Mouse (Mus musculus): ENCODE measurements around the gene Pdcd11. TPM values are rescaled to one million over a fixed set of nuclear protein-coding genes. Genes with fewer than 3 reads are reported as not detected.
A peak's percentile ranks its signal among the peaks of the same experiment; 100 is the strongest.

Pdcd11 gene
- polyA plus RNA-seq (2016; fragmentation: Nextera tagmentation; extraction: Ambion mirVana) = 10.0 and 10.1 TPM in 2 replicates

GRCm38 (mm10) chr19:47090550-47091156 is at the start of gene Pdcd11, which contains the start of gene Usmg5:
Gene Pdcd11 (plus strand): TSS chr19:47090768.
Gene Usmg5 (minus strand): TSS chr19:47090647.
- peak within 1 kb of the TSS; percentile 96 for H3K4me3 ChIP-seq

DNA sequence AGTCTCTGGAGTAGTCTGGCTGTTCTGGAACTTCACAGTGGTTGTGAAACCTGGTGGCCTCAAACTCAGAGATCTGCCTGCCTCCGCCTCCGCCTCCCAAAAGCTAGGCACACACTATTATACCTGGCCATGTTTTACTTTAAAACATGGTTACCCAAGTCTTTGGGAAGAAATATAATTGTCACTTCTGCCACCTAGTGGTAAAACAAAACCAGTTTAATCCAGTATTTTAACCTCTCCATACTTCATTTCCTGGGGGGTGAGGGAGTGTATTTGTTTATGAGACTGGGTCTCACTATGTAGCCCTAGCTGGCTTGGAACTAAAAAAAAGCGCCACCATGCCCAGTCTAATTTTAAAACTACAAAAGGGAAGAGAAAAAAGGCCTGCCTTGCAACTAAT is 47.0 kb upstream of the Pdcd11 start:
- Histone ChIP-seq H3K9ac (no peak overlapping the region), H3K27ac (no peak overlapping the region)
- 92% methylated on average over 3 of the region's 3 CpGs for WGBS

More at GRCm38 (mm10) chr19:47090550-47091156, at the start of gene Pdcd11, which contains the start of gene Usmg5:
- peak within 1 kb of the TSS; percentile 59 for H3K27ac ChIP-seq
- H3K9ac ChIP-seq = peak within 1 kb of the TSS; percentile 95
- peak; percentile 100 for ATAC-seq (ENCODE audit: low FRiP score, low read depth)
- H3K4me2 ChIP-seq (replicated peaks) = peak within 1 kb of the TSS; percentile 89
- H3K4me1 ChIP-seq = peaks cover 13% of the 10 kb centered on the region
- H3K36me3 ChIP-seq = peaks cover 23% of the 10 kb centered on the region
- no peaks in the 10 kb centered on the region for H3K27me3 ChIP-seq (replicated peaks)
- no peaks in the 10 kb centered on the region for H3K9me3 ChIP-seq
- under 1% methylated on average over 56 of the region's 56 CpGs for WGBS

GRCm38 (mm10) chr19:47046343-47046742 is 44.2 kb upstream of the Pdcd11 start:
- WGBS = 94% methylated on average over 1 of the region's 1 CpGs

More for the DNA sequence above, 47.0 kb upstream of the Pdcd11 start:
- H3K9me3 ChIP-seq = no peaks in the 10 kb centered on the region
- H3K27me3 ChIP-seq (replicated peaks) = no peaks in the 10 kb centered on the region
- no peak overlapping the region for H3K4me3 ChIP-seq
- no peak overlapping the region for H3K4me2 ChIP-seq (replicated peaks)
- peaks cover 59% of the 10 kb centered on the region for H3K36me3 ChIP-seq
- no peak for ATAC-seq (ENCODE audit: low FRiP score, low read depth)
- no peaks in the 10 kb centered on the region; the same call in 1 of the 2 replicates for H3K4me1 ChIP-seq

DNA sequence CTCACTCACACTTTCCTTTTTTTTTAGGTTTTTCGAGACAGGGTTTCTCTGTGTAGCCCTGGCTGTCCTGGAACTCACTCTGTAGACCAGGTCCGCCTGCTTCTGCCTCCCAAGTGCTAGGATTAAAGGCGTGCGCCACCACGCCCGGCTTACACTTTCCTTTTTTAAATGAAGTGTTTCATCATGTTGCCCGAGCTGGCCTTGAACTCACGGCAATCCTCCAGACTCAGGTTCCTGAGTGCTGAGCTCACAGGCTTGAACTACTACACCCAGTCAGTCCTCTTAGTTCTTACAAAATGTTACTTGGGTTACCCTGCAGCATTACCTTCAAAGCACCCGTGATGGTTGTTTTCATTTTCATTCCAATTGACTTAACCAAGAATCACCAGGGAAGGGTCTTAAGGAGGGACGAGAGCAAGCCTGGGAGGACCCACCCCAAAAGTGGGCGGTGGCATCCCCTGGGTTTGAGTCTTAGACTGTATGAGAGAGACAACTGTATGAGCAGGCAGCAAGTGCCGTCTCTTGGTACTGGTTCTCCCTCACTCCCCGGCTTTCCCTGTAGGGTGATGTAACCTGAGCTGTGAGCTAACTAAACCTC is 43.2 kb upstream of the Pdcd11 start:
- WGBS = 86% methylated on average over 13 of the region's 13 CpGs
- Histone ChIP-seq H3K4me2 (replicated peaks) (no peak overlapping the region), H3K4me1 (peaks cover 15% of the 10 kb centered on the region), H3K9ac (no peak overlapping the region), H3K27me3 (replicated peaks) (no peaks in the 10 kb centered on the region), H3K4me3 (no peak overlapping the region), H3K9me3 (no peaks in the 10 kb centered on the region), H3K27ac (no peak overlapping the region), H3K36me3 (peaks cover 31% of the 10 kb centered on the region)
- ATAC-seq (ENCODE audit: low FRiP score, low read depth) = no peak

More at GRCm38 (mm10) chr19:47046343-47046742, 44.2 kb upstream of the Pdcd11 start:
- H3K4me2 ChIP-seq (replicated peaks) = no peak overlapping the region
- peaks cover 15% of the 10 kb centered on the region for H3K4me1 ChIP-seq
- no peak overlapping the region for H3K4me3 ChIP-seq
- no peak overlapping the region for H3K27ac ChIP-seq
- H3K9ac ChIP-seq = no peak overlapping the region
- H3K36me3 ChIP-seq = peaks cover 34% of the 10 kb centered on the region
- H3K9me3 ChIP-seq = no peaks in the 10 kb centered on the region
- ATAC-seq (ENCODE audit: low FRiP score, low read depth) = no peak
- no peaks in the 10 kb centered on the region for H3K27me3 ChIP-seq (replicated peaks)

DNA sequence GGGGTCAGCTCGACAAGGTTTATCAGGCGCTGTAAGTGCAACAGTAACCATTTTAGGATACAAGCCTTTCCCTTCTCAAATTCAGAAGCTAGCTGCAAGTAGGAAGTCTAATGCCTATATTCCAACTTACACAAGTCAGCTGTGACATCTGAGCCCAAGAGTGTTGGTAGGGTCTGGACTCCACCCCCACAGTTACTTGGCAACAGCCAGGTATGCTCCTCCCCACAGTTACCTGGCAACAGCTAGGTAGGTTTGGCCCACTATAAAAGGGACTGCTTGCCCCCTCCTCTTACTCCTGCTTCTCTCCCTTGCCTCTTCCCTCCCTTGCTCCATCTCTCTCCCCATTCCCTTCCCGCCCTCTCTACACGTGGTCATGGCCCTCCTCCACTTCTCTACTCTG is 41.5 kb upstream of the Pdcd11 start:
- no peak for ATAC-seq (ENCODE audit: low FRiP score, low read depth)
- Histone ChIP-seq H3K4me2 (replicated peaks) (peak overlapping the region; percentile 70), H3K27ac (no peak overlapping the region), H3K9ac (no peak overlapping the region), H3K36me3 (peaks cover 24% of the 10 kb centered on the region), H3K4me1 (peaks cover 15% of the 10 kb centered on the region), H3K4me3 (no peak overlapping the region), H3K9me3 (no peaks in the 10 kb centered on the region), H3K27me3 (replicated peaks) (no peaks in the 10 kb centered on the region)
- 70% methylated on average over 4 of the region's 4 CpGs for WGBS

GRCm38 (mm10) chr19:47049840-47050239 is 40.7 kb upstream of the Pdcd11 start:
- Histone ChIP-seq H3K27me3 (replicated peaks) (no peaks in the 10 kb centered on the region), H3K27ac (no peak overlapping the region), H3K9me3 (no peaks in the 10 kb centered on the region), H3K4me1 (peaks cover 15% of the 10 kb centered on the region), H3K4me2 (replicated peaks) (peak overlapping the region; percentile 70), H3K36me3 (peaks cover 23% of the 10 kb centered on the region), H3K9ac (peak overlapping the region; percentile 90), H3K4me3 (peak overlapping the region; percentile 78)
- WGBS = 9% methylated on average over 7 of the region's 7 CpGs
- no peak for ATAC-seq (ENCODE audit: low FRiP score, low read depth)

- H3K9ac ChIP-seq = peak within 1 kb of the TSS; percentile 90
- H3K27ac ChIP-seq = peak within 1 kb of the TSS; percentile 93
- peaks cover 21% of the 10 kb centered on the region for H3K36me3 ChIP-seq
- H3K4me2 ChIP-seq (replicated peaks) = peak within 1 kb of the TSS; percentile 70
- H3K9me3 ChIP-seq = no peaks in the 10 kb centered on the region
- H3K4me3 ChIP-seq = peak within 1 kb of the TSS; percentile 78
- ATAC-seq (ENCODE audit: low FRiP score, low read depth) = peak; percentile 93
- 1% methylated on average over 75 of the region's 75 CpGs for WGBS
- H3K4me1 ChIP-seq = peaks cover 15% of the 10 kb centered on the region
- no peaks in the 10 kb centered on the region for H3K27me3 ChIP-seq (replicated peaks)
Observed at GRCm38 (mm10) chr19:47050271-47051032, 40.1 kb upstream of the Pdcd11 start, which contains the start of gene Pcgf6. Gene Pcgf6 (minus strand): TSS chr19:47050906.

DNA sequence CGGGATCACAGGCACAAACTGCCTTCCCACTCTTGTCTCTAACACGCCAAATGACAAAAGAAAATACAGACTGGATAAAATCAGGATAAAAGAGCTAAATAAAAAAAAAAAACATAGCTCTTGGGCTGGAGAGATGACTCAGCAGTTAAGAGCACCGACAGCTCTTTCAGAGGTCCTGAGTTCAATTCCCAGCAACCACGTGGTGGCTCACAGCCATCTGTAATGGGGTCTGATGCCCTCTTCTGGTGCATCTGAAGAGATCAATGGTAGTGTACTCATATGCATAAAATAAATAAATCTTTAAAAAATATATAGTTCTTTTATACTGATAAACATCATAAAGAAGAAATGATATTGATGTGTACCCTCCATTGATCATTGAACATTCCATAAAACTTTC is 37.6 kb upstream of the Pdcd11 start:
- Histone ChIP-seq H3K27me3 (replicated peaks) (no peaks in the 10 kb centered on the region), H3K4me1 (peaks cover 15% of the 10 kb centered on the region), H3K9me3 (no peaks in the 10 kb centered on the region), H3K4me2 (replicated peaks) (no peak overlapping the region), H3K9ac (no peak overlapping the region), H3K4me3 (no peak overlapping the region), H3K36me3 (peaks cover 3% of the 10 kb centered on the region; the same call in 1 of the 2 replicates), H3K27ac (no peak overlapping the region)
- 84% methylated on average over 4 of the region's 4 CpGs for WGBS
- ATAC-seq (ENCODE audit: low FRiP score, low read depth) = no peak

DNA sequence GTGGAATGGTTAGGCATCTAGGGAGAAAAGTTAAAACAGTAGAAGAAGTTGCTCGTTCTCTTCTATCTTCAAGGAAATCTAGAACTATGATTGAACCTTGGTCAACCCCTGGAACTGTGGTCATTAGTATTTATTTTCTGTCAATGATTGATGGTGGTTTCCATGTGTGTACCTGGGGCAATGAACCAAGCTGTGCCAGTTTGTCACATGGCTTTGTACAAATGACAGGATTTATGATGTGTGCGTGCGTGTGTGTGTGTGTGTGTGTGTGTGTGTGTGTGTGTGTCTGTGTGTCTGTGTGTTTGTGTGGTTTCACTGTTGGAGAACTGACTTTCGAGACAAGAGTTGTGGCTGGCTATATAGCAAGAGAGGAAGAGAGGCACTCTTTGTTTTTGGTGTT is 37.1 kb upstream of the Pdcd11 start:
- 82% methylated on average over 4 of the region's 4 CpGs for WGBS
- Histone ChIP-seq H3K4me1 (peaks cover 15% of the 10 kb centered on the region), H3K9me3 (no peaks in the 10 kb centered on the region), H3K27ac (no peak overlapping the region), H3K36me3 (no peaks in the 10 kb centered on the region), H3K9ac (no peak overlapping the region), H3K4me3 (no peak overlapping the region), H3K27me3 (replicated peaks) (no peaks in the 10 kb centered on the region), H3K4me2 (replicated peaks) (no peak overlapping the region)
- ATAC-seq (ENCODE audit: low FRiP score, low read depth) = no peak

- Histone ChIP-seq H3K4me3 (no peak overlapping the region), H3K36me3 (no peaks in the 10 kb centered on the region), H3K9ac (no peak overlapping the region), H3K9me3 (no peaks in the 10 kb centered on the region), H3K27me3 (replicated peaks) (no peaks in the 10 kb centered on the region), H3K4me2 (replicated peaks) (no peak overlapping the region), H3K27ac (no peak overlapping the region), H3K4me1 (no peaks in the 10 kb centered on the region)
- WGBS = 71% methylated on average over 1 of the region's 1 CpGs
- ATAC-seq (ENCODE audit: low FRiP score, low read depth) = no peak
Observed at GRCm38 (mm10) chr19:47057684-47058083, 32.9 kb upstream of the Pdcd11 start.

DNA sequence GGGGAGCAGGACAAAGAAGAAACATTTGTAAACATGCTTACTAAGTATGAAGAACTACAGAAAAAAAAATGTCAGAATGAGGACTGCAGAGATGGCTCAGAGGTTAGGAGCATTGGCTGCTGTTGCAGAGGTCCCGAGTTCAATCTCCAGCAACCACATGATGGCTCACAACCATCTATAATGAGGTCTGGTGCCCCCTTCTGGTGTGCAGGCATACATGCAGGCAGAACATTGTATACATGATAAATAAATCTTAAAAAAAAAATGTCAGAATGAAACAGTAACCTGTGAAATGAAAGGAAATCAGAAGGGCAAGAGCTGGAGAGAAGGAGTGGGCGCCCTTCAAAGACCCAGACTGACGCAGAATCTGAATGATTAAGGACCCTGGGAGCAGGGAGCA is 24.7 kb upstream of the Pdcd11 start:
- peaks cover 9% of the 10 kb centered on the region for H3K4me1 ChIP-seq
- no peak overlapping the region for H3K4me2 ChIP-seq (replicated peaks)
- 83% methylated on average over 3 of the region's 3 CpGs for WGBS
- no peak overlapping the region for H3K4me3 ChIP-seq
- ATAC-seq (ENCODE audit: low FRiP score, low read depth) = no peak
- H3K9me3 ChIP-seq = no peaks in the 10 kb centered on the region
- H3K9ac ChIP-seq = no peak overlapping the region
- no peak overlapping the region for H3K27ac ChIP-seq
- no peaks in the 10 kb centered on the region for H3K27me3 ChIP-seq (replicated peaks)
- peaks cover 3% of the 10 kb centered on the region; the same call in 1 of the 2 replicates for H3K36me3 ChIP-seq

Data from neural tube, embryonic 12.5 days (tissue).